Mouse (Mus musculus): Measurements from ENCODE around the gene Htr1a.

The Htr1a gene

DNA sequence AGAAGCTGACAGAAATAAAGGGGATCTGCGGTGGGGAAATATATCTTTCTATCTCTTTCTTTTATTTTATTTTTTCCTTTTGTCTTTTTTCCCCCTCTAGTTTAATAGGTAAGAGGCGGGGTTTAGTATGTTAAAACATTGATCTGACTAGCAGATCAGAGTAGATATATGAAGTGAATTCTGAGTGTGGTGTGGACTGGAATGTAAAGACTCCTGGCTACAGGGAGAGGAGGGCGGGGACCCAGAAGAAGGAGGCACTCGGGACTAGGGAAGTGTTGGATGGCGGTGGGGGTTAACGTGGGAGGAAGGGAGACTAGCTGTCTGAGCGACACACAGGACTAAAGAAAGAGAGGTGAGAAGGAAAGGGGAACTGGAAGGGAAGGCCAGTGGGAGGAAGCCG lies at the start of gene Htr1a:
TSS of gene Htr1a (plus strand) at position 301 of the 400 bp plus-strand sequence.
- DNase-seq (ENCODE audit: low read depth, low spot score) = no peak

DNA sequence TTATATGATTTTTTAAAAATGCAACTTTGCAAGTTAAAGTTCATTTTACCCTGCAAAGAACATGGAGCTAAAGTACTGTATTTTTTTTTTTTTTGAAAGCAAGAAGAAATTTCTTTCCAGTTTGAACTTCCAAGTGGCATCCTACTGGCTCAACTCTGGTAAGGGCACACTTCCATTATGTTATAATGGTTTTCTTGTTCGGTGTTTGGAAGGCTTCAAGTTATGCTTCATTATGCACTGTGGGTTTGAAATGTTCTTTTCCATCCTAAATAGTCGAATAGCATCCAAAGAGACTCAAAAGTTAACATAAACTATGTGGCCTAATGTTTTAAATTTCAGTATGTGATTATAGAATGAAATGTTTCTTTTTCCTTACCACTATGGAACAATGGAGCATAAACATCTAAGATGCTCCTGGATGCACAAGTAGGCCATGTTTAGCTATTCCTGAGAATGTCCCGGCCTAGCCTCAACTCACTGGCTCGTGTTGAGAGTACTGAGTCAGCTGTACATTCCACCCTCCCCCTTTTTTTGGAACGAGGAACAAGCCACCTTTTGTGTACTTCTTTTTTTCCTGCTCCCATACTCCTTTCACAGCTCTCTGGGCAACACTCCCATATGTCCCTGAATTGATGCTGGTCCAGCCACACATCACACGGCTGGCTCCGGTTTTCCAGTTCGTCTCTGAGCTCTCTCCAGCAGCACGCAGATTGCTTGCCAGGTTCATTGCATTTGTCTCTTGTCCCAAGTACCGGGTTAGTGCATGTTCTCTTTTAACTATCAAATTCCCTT lies 31.7 kb upstream of the Htr1a start:
- no peak for DNase-seq (ENCODE audit: low read depth, low spot score)

DNA sequence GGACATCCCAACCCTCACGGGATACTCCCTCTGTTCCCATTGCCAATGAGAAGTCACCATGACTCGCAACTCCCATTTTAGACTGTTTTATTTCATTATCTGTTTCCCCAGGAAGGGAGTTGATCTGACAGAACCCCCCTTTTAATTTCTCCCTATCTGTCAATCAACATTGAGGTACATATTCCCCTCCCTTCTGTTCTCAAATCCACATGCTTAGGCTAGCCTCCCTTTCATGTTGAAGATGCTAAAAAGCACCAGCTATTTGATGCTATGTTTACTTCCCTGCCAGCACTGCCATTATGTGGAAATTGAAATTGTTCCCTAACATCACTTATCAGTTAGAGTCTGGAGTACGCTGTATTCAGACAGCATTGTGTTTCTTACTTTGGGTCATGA lies 31.1 kb upstream of the Htr1a start:
- no peak for DNase-seq (ENCODE audit: low read depth, low spot score)

GRCm38 (mm10) chr13:105433141-105433540 lies 10.3 kb upstream of the Htr1a start:
- no peak for DNase-seq (ENCODE audit: low read depth, low spot score)

GRCm38 (mm10) chr13:105433630-105434029 lies 9.8 kb upstream of the Htr1a start:
- no peak for DNase-seq (ENCODE audit: low read depth, low spot score)

DNA sequence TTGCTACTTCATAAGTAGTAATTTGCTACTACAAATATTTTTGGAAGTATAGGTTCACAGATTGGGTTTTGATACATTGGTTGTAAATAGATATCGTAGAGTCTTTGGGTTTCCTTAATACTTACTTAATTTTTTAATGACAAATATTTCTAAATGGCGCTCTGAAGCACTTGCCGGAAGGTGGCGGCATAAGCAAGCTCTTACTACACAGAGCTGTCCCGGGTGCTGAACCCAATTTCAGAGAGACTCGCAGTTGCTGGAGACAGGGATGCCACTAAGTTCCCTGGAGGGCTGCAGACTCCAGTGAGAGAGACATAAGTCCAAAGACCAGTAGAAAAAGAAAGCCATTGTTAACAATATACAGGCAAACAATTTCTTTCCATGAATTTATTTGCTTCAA lies 863 bp upstream of the Htr1a start:
- no peak for DNase-seq (ENCODE audit: low read depth, low spot score)

DNA sequence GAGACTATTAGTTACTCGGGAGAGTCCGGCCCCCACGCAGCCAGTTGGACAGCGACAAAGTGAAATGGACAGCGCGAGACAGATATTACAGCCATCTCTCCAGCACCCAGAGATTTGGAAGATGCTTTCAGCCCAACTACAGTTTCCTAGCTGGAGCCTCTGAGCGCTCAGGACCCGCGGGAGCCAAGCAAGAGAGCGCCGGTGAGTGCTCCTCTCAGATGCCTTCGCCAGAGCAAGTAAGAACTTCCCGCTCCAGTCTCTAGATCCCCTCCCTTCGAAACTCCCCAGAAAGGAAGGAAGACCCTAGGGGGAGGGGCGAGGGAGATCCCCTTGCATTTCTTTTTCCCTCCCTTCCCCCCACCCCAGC lies 415 bp downstream of the Htr1a start:
- no peak for DNase-seq (ENCODE audit: low read depth, low spot score)

- no peak for DNase-seq (ENCODE audit: low read depth, low spot score)
These were observed 927 bp downstream of the Htr1a start for GRCm38 (mm10) chr13:105444238-105444894.

DNA sequence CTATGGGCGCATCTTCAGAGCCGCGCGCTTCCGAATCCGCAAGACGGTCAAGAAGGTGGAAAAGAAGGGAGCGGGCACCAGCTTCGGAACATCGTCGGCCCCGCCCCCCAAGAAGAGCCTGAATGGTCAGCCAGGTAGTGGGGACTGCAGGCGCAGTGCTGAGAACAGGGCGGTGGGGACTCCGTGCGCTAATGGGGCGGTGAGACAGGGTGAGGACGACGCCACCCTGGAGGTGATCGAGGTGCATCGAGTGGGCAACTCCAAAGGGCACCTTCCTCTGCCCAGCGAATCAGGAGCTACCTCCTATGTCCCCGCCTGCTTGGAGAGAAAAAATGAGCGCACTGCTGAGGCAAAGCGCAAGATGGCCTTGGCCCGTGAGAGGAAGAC lies 1.4 kb downstream of the Htr1a start:
- DNase-seq (ENCODE audit: low read depth, low spot score) = no peak

- no peak for DNase-seq (ENCODE audit: low read depth, low spot score)
These were observed 2.8 kb downstream of the Htr1a start for GRCm38 (mm10) chr13:105446239-105446638.

DNA sequence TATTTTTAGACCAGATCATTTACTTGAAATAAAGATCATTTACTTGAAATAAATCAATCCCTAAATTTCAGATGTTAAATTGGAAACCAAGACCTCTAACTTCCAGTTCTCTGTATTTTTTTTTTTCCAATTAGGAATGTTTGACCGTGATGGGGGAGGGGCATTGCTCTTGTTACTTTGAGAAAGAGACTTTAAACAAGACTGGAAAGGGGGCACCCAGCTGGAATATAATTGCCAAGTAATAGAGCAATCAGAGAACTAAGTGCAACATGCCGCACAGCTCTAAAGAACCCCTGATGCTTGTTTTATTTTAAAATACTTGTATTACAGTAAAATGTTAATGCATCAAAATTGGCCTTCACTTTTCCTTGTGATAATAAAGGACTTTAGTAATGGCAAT lies 4.3 kb downstream of the Htr1a start:
- no peak for DNase-seq (ENCODE audit: low read depth, low spot score)

DNA sequence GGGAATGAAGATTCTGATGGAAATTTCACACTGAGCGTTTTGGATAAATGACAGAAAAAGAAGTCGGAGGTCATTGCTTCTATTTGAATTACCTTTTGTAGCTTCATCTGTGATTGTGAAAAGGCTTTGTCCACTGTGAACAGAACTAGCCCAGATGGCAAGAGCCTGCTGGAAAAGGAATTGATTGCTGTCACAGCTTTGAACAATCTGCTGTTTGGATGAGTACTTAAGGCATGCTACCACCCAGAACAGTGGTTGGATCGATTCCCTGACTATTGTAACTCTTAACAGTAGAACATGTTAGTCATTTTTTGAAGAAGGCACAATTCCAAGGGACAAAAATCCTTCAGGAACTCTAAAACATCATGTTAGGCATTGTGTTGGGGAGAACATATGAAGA lies 8.1 kb downstream of the Htr1a start:
- DNase-seq (ENCODE audit: low read depth, low spot score) = no peak
